Mouse (Mus musculus) thymus, adult 18-20 months (tissue): Measurements from ENCODE around the gene Mvb12b.

ENCODE experiments used
- DNase-seq, 2 experiments: peaks; one replicate each; pipeline ENCODE4 v3.0.0; 2022; ENCODE audit warnings: mixed read lengths in 2 of 2

The Mvb12b gene

DNA sequence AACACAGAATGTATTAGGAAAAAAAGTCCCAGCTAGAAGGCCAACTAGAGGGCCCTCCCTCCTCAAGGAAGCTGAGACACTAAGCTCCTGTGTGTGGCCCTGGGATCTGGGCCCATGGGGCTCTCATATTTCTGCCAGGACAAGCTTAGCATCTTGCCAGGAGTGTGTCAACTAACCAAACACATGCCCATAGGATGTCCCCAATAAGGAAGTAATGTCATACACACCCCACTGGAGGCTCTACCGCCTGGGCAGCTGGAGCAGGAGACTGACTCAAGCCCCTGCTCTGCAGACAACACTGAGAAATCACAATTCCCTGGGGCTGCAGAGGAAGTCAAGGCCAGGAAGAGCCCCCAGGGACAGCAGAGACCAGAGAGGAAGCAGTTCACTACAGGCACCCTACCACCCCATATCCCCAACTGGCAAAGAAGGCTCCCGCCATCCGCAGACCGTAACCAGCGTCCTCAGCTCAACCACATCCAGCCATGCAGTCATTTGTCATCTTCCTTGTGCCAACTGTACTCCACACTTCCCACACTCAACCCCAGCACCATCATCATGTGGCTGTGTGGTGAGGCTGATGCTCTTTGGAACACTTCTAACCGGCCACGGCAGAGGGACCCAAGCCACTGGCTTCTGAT lies 3.0 kb downstream of the Mvb12b start:
- no peak for DNase-seq

DNA sequence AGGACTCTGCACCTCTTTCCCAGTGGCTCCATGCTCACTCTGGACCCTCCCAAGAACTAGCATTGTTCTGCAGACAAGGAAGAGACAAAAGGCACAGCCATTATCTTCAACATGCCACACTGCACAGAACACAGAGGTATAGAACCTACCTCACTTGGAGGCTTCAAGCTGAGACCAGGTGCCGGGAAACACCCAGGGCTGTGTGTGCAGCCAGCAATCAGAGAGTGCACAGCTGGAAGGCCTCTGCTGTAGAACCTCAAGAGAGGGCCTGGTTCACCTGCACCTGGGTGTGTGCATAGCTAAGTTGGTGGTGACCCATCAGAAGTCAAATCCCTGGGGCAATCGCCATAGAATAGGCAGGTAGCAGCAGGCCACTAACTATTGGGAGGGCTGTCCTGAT lies 8.5 kb downstream of the Mvb12b start:
- DNase-seq: peak; percentile 60 to 67

DNA sequence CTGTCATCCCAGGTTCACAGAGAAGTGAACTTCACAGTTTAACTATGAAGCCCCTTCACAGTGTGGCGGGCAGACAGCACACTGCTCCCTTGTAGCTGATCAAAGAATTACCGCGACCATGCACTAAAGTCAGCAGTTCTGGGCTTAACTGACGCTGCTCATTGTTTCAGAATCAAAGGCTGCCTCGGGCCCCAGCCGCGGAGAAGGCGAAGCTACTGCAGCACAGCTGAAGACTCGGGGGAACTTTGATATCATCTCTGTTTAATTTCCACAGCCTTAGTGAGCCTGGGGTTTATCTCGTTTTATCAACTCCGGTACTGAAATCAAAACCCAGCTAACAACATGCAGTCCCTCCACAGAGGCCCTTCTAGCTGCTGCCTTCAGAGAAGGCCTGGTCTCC lies 9.3 kb downstream of the Mvb12b start:
- DNase-seq: peak; percentile 64 to 78

- DNase-seq: peak in 1 of 2 experiments; percentile 41
Measured at GRCm38 (mm10) chr2:33877663-33878360, 9.9 kb downstream of the Mvb12b start.

DNA sequence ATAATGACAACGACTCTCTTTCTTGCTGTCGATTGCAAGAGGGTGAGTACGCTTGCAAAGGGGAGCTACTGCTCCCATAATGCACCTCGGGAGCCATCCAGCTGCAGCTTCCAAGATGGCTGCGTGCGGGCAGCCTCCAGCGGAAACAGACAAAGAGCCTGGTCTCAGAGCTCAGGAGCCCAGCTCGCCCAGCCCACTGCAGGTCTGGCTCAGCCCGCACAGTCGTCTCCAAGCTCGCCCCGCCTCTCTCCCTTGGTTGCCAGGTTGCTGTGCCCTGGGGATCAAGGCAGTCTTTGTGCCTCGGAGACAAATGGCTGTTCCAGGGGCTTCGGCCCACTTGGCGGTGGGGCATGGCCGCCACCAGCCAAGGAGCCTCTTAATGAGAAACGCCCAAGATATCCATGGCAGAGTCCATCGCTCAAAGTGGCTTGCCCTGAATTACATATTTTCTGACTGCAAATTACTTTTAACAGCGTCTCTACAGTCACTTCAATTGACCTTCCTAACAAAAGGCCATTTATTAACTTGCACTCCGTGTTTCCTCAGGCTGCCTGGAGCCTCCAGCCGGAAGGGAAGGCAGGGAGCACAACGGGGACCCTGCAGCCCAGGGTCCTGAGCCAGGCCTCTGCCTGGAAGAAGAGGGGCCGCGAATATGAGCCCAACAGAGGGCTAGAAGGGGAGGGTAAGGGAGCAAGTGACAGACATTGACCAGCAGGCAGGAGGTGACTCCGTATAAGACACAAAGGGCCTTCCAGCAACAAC lies 11.0 kb downstream of the Mvb12b start:
- DNase-seq: no peak

DNA sequence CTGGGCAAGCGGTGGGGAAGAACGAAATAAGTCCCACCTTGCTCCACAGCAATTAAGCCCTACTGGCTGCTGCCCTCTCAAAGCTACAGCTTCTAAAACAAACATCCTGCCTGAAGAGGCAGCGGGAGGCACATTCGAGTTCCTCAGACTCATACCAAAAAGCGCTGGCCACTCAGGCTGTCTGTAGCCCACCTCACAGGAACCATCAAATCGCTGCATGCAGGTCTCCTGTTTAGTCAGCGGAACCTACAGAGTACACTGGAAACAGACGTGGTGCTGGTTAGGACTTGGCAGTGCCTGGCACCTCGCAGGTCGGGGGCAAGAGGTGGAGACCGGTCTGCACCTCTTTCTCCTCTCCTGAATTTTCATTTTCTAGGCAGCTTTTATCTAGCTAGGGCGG lies 12.2 kb downstream of the Mvb12b start:
- DNase-seq: peak in 1 of 2 experiments; percentile 42

DNA sequence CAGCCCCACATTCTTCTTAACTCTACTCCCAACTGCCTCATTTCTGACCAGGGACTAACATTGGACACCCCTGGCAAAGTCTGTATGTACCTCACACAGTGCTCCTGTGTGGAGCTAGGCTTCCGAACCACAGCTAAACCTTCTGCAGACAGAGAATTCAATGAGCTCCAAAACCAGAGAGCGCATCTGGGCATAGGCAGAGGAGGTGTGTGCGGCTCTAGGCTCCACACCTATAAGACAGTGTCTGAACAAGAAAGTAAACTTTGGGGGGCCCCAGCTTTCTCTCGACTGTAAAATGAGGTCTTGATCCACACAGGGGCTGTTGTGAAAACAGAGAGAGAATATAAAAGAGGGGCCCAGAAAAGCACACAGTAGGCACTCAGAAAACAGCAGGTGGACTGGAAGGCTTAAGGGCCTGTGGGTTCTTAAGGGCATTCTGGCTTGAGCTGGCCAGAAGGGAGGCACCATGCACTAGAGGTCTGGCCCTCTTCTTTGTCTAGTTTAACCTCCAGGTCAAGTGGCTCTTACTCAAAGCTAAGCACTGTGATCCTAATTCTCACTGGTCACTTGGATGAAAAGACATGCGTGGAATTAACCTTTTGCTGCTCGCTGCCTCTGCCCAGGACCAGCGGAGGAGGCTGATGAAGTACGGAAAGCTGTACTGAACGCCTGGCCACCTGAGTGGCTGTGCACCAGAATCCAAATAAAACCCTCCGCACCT lies 12.7 kb downstream of the Mvb12b start:
- DNase-seq: no peak

- DNase-seq: no peak
Measured at GRCm38 (mm10) chr2:33874367-33874766, 13.4 kb downstream of the Mvb12b start.

DNA sequence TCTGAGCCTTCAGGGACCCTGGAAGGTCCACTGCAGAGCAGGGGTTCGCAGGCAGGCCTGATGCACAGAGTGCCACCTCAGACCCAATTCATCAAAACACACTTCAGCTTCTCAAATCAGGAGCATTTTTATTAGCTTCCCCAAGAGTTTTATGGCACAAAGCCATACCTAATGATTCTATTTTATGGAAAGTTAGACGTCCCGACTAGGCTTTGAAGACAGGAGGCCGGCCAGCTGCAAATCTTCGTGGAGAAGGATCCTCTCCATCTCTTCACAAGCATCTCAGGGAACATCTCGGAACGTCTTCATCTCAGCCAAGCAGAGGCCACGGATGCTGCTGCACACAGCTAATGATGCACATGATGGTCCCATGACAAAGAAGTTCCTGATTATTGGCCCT lies 14.2 kb downstream of the Mvb12b start:
- DNase-seq: no peak

GRCm38 (mm10) chr2:33872841-33873271 lies 14.9 kb downstream of the Mvb12b start:
- DNase-seq: no peak

GRCm38 (mm10) chr2:33871181-33871520 lies 16.6 kb downstream of the Mvb12b start:
- DNase-seq: no peak

DNA sequence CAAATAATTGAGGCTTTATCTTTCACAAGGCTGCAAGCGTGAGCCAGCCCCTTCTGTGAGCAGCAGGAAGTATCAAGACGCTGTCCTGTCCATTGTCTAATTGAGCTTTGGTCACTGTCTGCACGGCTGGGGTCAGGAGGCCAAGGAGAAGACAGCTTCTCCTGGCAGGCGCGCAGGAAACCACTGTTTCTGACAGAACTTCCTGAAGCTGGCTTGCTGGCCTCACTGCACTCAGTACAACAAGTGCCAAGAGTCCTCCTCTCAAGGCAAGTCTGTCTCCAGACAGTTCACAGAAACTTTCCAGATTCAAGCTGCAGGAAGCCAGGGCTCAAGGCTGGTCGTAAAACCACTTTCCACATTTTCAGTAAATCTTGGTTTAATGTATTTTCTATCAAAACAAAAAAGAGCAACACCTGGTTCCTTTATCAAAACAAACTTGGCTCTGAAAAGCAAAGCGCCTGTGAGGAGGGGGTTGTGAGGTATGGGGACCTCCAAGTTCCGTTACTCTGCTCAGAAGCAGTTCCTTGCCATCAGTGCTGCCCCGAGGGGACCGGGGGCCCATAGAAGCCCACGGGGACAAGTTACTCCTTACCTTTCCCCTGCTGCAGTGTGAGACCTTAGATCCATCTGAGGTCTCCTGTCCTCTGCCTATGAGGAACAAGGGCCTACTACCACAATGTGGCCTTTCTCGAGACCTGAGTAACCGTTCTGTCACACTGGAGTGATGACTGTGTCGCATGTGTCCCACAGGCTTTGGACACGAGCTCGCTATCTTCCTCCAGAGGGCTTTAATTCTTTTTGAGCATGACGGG lies 17.2 kb downstream of the Mvb12b start:
- DNase-seq: peak; percentile 48 to 63

- DNase-seq: no peak
Measured at GRCm38 (mm10) chr2:33869689-33870343, 17.9 kb downstream of the Mvb12b start.

- no peak for DNase-seq
Measured at GRCm38 (mm10) chr2:33868996-33869688, 18.6 kb downstream of the Mvb12b start.

GRCm38 (mm10) chr2:33868322-33868721 lies 19.4 kb downstream of the Mvb12b start:
- no peak for DNase-seq

- no peak for DNase-seq
Measured at GRCm38 (mm10) chr2:33856746-33857145, 31.0 kb downstream of the Mvb12b start.

- DNase-seq: no peak
Measured at GRCm38 (mm10) chr2:33853011-33853976, 34.5 kb downstream of the Mvb12b start.

DNA sequence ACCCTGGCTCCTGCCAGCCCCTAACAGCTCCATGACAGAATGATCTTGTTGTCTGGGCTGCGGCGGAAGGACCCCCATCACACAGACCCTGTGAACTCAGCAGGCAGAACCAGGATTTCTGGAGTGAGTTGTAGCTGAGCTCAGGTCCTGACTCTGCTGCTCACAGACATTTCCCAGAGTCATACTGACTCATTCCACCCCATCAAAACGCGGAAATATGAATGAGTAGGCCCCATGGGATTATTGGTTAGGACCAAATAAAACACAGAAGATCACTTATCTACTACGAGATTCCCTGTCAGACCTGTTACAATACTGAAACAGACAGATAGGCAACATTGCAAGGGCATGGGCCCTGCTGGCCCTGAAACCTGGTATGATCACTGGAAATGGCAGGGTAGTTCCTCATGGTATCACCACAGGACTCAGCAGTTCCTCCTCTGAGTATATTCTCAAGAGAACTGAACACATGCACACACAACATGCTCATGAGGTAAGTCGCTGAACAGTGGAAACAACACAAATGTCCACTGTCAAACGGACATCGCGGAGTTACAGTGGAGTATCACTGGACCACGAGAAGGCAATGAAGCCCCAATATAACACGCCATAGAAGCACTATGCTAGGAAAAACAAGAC lies 40.4 kb downstream of the Mvb12b start:
- no peak for DNase-seq

DNA sequence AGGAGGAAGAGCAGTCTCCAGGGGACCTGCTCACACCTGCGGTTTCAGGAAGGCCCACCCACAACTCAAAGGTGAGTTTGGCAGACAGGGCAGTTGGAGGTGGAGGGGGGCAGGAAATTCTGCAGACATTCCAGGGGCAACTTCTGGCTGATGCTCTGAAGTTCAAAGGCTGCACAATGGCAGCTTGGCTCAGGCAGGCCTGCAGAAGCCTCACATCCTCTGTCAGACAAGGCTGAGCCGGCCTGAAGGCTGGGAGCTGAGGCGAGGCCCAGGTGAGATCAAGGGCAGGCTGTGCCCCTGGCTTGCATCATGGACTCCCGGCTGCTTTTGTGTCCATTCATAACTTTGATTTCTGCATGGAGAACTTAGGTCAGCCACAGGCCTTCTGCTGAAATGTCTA lies 41.1 kb downstream of the Mvb12b start:
- DNase-seq: no peak
